Mouse (Mus musculus): ENCODE data around the gene Dnajc30. TPM values are rescaled to one million over a fixed set of nuclear protein-coding genes. Genes with fewer than 3 reads are reported as not detected.

Dnajc30 gene
- polyA plus RNA-seq (2012), result 5.0 and 5.9 TPM in 2 replicates

DNA sequence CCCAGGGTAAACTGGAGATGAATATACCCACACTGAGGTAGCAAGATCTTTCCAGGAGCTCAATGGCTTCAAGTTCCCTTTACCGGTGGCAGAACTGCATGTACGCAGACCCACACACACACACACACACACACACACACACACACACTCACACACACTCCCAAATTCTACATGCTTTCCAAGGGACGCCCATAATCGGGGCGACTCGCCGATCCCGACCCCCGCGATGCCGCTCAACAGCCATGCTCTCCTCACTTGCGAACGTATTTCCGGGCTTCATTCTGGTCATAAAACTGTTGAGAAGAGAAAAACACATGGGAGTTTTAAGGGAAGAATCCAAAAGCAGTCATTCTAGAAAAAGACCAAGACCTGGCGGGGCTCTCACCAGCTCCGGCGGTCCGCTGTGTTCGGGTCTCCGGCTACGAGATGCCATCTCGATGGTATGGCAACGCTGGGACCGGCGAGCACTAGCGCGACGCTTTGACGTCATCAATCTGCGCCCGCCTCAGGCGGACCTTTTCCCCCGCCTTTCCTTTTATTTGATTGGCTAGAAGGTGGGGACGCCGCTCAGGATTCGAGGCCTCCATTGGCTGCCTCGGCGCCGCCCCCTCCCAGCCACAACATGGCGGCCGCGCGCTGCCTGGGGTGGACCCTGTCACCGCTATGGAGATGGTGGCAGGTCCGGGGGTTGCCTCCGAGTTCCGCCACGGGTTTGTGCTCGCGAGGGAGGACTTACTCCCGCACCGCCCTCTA is at the start of gene Dnajc30:
Gene Dnajc30, plus strand, starts transcription at position 574 of the 753 bp plus-strand sequence.
- no peak for TF ChIP-seq TAL1 (IDR thresholded peaks at IDR 0.05; ENCODE audit: low read length)
- TF ChIP-seq GATA1 (IDR thresholded peaks at IDR 0.05; ENCODE audit: low read length), result 0 out of 2 replicates have a peak, but pooled peaks have one; percentile 27
- Histone ChIP-seq H3K27me3 (ENCODE audit: control insufficient read depth) (no peaks in the 10 kb centered on the region), H3K4me1 (ENCODE audit: control insufficient read depth) (peaks cover 37% of the 10 kb centered on the region), H3K9me3 (ENCODE audit: control insufficient read depth, low read length) (no peaks in the 10 kb centered on the region), H3K36me3 (ENCODE audit: control insufficient read depth) (peaks cover 59% of the 10 kb centered on the region), H3K4me3 (replicated peaks) (peak within 1 kb of the TSS; percentile 80)

GRCm38 (mm10) chr5:135015497-135015896 is 48.5 kb upstream of the Dnajc30 start:
- Histone ChIP-seq H3K4me3 (replicated peaks) (no peak overlapping the region), H3K27me3 (ENCODE audit: control insufficient read depth) (no peaks in the 10 kb centered on the region), H3K36me3 (ENCODE audit: control insufficient read depth) (peaks cover 11% of the 10 kb centered on the region), H3K4me1 (ENCODE audit: control insufficient read depth) (peaks cover 31% of the 10 kb centered on the region), H3K9me3 (ENCODE audit: control insufficient read depth, low read length) (no peaks in the 10 kb centered on the region)
- TF ChIP-seq TAL1 (IDR thresholded peaks at IDR 0.05; ENCODE audit: low read length), result no peak
- TF ChIP-seq GATA1 (IDR thresholded peaks at IDR 0.05; ENCODE audit: low read length), result no peak

DNA sequence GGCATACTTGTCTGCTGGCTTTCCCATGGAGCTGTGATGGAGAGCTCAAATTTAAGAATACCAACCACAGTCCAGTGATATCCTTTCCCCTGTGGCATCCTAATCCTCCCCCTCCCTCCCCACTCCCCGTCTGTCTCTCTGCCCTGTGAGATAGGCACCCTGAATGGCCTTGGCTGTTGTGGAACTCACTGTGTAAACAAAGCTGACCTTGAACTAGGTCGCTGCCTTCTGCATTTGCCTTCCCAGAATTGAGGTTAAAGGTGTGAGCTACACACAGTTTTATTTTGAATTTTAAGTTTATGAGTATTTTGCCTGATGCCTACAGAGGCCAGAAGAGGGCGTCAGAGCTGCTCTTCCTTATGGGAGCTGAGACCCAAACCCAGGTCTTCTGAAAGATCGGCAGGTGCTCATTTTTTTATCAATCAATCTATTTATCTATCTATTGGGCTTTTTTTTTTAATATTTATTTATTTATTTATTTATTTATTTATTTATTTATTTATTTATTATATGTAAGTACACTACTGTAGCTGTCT is 47.7 kb upstream of the Dnajc30 start:
- Histone ChIP-seq H3K4me3 (replicated peaks) (no peak overlapping the region), H3K4me1 (ENCODE audit: control insufficient read depth) (peaks cover 23% of the 10 kb centered on the region), H3K27me3 (ENCODE audit: control insufficient read depth) (no peaks in the 10 kb centered on the region), H3K36me3 (ENCODE audit: control insufficient read depth) (peaks cover 6% of the 10 kb centered on the region), H3K9me3 (ENCODE audit: control insufficient read depth, low read length) (no peaks in the 10 kb centered on the region)
- TF ChIP-seq TAL1 (IDR thresholded peaks at IDR 0.05; ENCODE audit: low read length), result no peak
- TF ChIP-seq GATA1 (IDR thresholded peaks at IDR 0.05; ENCODE audit: low read length), result no peak

- Histone ChIP-seq H3K4me1 (ENCODE audit: control insufficient read depth) (peaks cover 27% of the 10 kb centered on the region), H3K36me3 (ENCODE audit: control insufficient read depth) (no peaks in the 10 kb centered on the region), H3K27me3 (ENCODE audit: control insufficient read depth) (peaks cover 37% of the 10 kb centered on the region), H3K9me3 (ENCODE audit: control insufficient read depth, low read length) (no peaks in the 10 kb centered on the region), H3K4me3 (replicated peaks) (no peak overlapping the region)
- TF ChIP-seq TAL1 (IDR thresholded peaks at IDR 0.05; ENCODE audit: low read length), result no peak
- TF ChIP-seq GATA1 (IDR thresholded peaks at IDR 0.05; ENCODE audit: low read length), result no peak
Observed at GRCm38 (mm10) chr5:135021814-135022213, 42.2 kb upstream of the Dnajc30 start.

GRCm38 (mm10) chr5:135023344-135024173 is 40.4 kb upstream of the Dnajc30 start, which contains the start of gene Stx1a:
Gene Stx1a (plus strand): TSS chr5:135023482.
- Histone ChIP-seq H3K9me3 (ENCODE audit: control insufficient read depth, low read length) (no peaks in the 10 kb centered on the region), H3K4me1 (ENCODE audit: control insufficient read depth) (peaks cover 27% of the 10 kb centered on the region), H3K4me3 (replicated peaks) (peak within 1 kb of the TSS; percentile 56), H3K27me3 (ENCODE audit: control insufficient read depth) (peaks cover 37% of the 10 kb centered on the region), H3K36me3 (ENCODE audit: control insufficient read depth) (no peaks in the 10 kb centered on the region)
- TF ChIP-seq GATA1 (IDR thresholded peaks at IDR 0.05; ENCODE audit: low read length) (no peak), TAL1 (IDR thresholded peaks at IDR 0.05; ENCODE audit: low read length) (no peak)

DNA sequence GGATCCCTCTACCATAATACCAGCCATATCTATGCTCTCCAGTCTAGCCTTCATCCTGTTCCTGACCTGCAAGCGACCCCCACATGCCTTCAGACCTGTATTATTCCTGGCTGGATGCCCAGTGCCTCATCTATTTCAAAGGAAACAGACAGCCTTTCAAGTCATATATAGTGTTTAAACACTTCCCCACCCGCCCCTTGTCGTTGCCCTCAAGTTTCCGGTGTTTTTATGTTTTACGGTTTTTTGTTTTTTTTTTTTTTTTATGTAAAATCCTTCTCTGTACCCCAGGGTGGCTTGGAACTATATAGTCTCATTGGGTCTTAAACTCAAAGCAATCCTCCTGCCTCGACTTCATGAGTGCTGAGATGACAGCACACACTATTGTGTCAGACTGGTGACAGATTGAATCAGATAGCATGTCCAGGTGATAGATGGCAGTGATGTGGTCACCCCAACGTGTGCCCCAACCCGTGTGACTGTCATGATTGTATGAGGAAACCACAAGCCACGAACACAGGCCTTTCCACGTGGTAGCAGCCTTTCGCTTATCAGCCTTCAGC is 39.3 kb upstream of the Dnajc30 start:
- peaks cover 37% of the 10 kb centered on the region for H3K27me3 ChIP-seq (ENCODE audit: control insufficient read depth)
- no peak overlapping the region for H3K4me3 ChIP-seq (replicated peaks)
- no peak for TF ChIP-seq GATA1 (IDR thresholded peaks at IDR 0.05; ENCODE audit: low read length)
- no peak for TF ChIP-seq TAL1 (IDR thresholded peaks at IDR 0.05; ENCODE audit: low read length)
- H3K4me1 ChIP-seq (ENCODE audit: control insufficient read depth), result peaks cover 32% of the 10 kb centered on the region
- no peaks in the 10 kb centered on the region for H3K36me3 ChIP-seq (ENCODE audit: control insufficient read depth)
- no peaks in the 10 kb centered on the region for H3K9me3 ChIP-seq (ENCODE audit: control insufficient read depth, low read length)

- Histone ChIP-seq H3K9me3 (ENCODE audit: control insufficient read depth, low read length) (no peaks in the 10 kb centered on the region), H3K4me3 (replicated peaks) (no peak overlapping the region), H3K27me3 (ENCODE audit: control insufficient read depth) (peaks cover 37% of the 10 kb centered on the region), H3K4me1 (ENCODE audit: control insufficient read depth) (peaks cover 32% of the 10 kb centered on the region), H3K36me3 (ENCODE audit: control insufficient read depth) (no peaks in the 10 kb centered on the region)
- TF ChIP-seq GATA1 (IDR thresholded peaks at IDR 0.05; ENCODE audit: low read length) (no peak), TAL1 (IDR thresholded peaks at IDR 0.05; ENCODE audit: low read length) (no peak)
Observed at GRCm38 (mm10) chr5:135025899-135026298, 38.1 kb upstream of the Dnajc30 start.

DNA sequence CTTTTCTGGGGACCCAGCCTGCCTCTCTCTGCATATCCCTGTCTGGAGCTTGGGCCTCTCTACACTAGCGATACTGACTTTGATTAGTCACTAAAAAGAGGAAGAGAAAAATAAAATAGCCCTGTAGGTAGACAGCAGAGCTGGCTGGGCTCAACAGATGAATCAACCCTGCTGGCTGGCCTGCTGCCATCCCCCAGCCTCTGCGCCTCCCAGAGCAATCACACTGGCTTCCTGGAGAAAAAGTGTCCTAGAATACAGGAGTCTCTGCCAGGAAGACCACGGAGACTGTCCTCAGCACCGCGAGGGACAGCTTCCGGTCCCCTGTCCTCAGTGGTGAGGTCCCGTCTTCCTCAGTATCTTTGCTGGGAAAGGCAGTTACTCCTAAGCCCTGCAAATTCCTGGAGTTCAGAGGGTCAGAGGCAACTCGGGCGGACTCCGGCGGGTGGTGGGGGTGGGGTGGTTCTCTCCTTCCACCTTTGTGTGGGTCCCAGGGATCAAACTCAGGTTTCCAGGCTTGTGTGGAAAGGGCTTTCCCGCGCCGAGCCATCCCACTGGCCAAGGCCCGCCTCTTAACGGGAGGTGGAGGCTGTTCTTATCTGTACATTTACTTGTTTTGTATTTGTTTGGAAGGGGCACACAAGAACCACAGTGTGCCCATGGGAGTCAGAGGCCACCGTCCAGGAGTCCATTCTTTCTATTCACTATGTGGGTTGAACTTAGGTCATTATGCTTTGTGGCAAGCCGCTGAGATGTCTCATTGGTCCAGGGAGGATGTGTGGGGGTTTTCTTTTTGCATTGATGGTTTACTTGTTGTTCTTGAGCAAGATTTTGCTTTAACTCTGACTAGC is 34.8 kb upstream of the Dnajc30 start:
- peaks cover 20% of the 10 kb centered on the region for H3K27me3 ChIP-seq (ENCODE audit: control insufficient read depth)
- TF ChIP-seq GATA1 (IDR thresholded peaks at IDR 0.05; ENCODE audit: low read length), result no peak
- no peak for TF ChIP-seq TAL1 (IDR thresholded peaks at IDR 0.05; ENCODE audit: low read length)

More for the DNA sequence above, 34.8 kb upstream of the Dnajc30 start:
- no peak overlapping the region for H3K4me3 ChIP-seq (replicated peaks)
- peaks cover 2% of the 10 kb centered on the region for H3K9me3 ChIP-seq (ENCODE audit: control insufficient read depth, low read length)
- peaks cover 17% of the 10 kb centered on the region for H3K4me1 ChIP-seq (ENCODE audit: control insufficient read depth)
- no peaks in the 10 kb centered on the region for H3K36me3 ChIP-seq (ENCODE audit: control insufficient read depth)

Measured in erythroblast, embryonic 14.5 days (primary cell).